Mouse (Mus musculus): ENCODE results near the gene Hmx1.

DNA sequence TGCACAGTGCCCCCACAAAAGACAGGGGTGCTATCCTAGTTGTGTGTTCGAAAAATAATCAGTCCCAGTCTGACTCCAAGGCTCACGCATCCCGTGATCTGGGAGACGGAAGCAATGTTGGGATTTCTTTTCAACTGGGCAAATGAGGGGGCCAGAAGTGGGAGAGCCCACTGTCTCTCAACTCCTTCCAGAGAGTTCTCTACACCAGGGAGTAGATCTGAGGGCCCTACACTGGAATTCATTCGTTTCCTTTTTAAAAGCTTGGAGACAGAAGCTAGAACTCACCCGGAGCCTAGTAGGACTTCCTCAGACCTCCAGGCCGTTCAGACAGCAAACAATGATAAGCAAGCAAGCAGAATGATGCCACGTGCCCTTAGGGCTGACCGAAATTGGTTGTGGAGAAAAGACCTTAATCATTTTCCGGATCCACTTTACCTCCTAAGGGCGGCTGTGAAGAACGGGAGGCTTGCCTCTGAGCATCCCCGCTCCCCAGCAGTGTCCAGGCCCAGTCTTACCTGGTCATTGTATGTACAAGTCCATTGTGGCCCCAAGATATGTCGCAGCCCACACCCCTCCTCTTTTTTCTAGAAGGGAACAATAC lies 9.5 kb downstream of the Hmx1 start:
- no peak for TF ChIP-seq CTCF (IDR thresholded peaks at IDR 0.05; ENCODE audit: low read depth)
- no peak for TF ChIP-seq EP300 (IDR thresholded peaks at IDR 0.05; ENCODE audit: low read depth)
